In genomic region chr13:53033189-53033943, GRCm38 (mm10) we compare ENCODE assay signal across 13 mouse cellular contexts. TPM values are rescaled to one million over a fixed set of nuclear protein-coding genes. Genes with fewer than 3 reads are reported as not detected.
DNase-seq lines count a peak whose midpoint lies in the region; ATAC-seq lines count a peak whose summit lies in the region.
"Had no signal": no experiment of that assay in that cellular context is flagged by ENCODE, and none has a peak within 500 bp of the region (broad histone marks: within the 10 kb centered on the region; RNA-seq: fewer than 3 reads in every experiment).

No protein-coding gene starts in this region.

- no peak for ATAC-seq in megakaryocyte, adult 5-6 weeks (ENCODE audit: poor library complexity, severe bottlenecking)
- ATAC-seq: forebrain, embryonic 15.5 days had no signal

- 0 out of 2 replicates have a peak, but pooled peaks cover 7% of the 10 kb centered on the region for H3K9me3 ChIP-seq in embryonic facial prominence, embryonic 10.5 days
- no peaks in the 10 kb centered on the region for H3K9me3 ChIP-seq in heart, embryonic 10.5 days
- H3K9me3 ChIP-seq: forebrain, embryonic 15.5 days; limb, embryonic 12.5 days had no signal

- DNase-seq in adrenal gland, adult 2 months: peak; percentile 7
- no peak for DNase-seq in adrenal gland, postnatal 10 days
- peak; percentile 27 for DNase-seq in embryonic facial prominence, embryonic 10.5 days (ENCODE audit: low spot score)
- peak; percentile 92 for DNase-seq in heart, embryonic 10.5 days (ENCODE audit: low spot score)
- peak; percentile 15 for DNase-seq in lung, postnatal 14 days
- no peak for DNase-seq in thymus, postnatal 25 days
- DNase-seq in MN1 (ENCODE audit: low spot score): no peak
- DNase-seq: cerebellum, adult 9-10 months; kidney, adult 18-20 months; right cerebral cortex, postnatal 25 days had no signal

- no peaks in the 10 kb centered on the region for H3K36me3 ChIP-seq in embryonic facial prominence, embryonic 10.5 days (replicated peaks)
- no peaks in the 10 kb centered on the region for H3K36me3 ChIP-seq in heart, embryonic 10.5 days
- H3K36me3 ChIP-seq: forebrain, embryonic 15.5 days; limb, embryonic 12.5 days had no signal

- WGBS in embryonic facial prominence, embryonic 10.5 days: 72% methylated on average over 10 of the region's 10 CpGs
- WGBS in heart, embryonic 10.5 days: 40% methylated on average over 10 of the region's 10 CpGs

- no peak overlapping the region for H3K27ac ChIP-seq in embryonic facial prominence, embryonic 10.5 days (replicated peaks)
- peak overlapping the region; percentile 86 for H3K27ac ChIP-seq in heart, embryonic 10.5 days
- H3K27ac ChIP-seq: forebrain, embryonic 15.5 days; limb, embryonic 12.5 days had no signal

- no peak overlapping the region for H3K4me3 ChIP-seq in embryonic facial prominence, embryonic 10.5 days
- no peak overlapping the region for H3K4me3 ChIP-seq in heart, embryonic 10.5 days
- H3K4me3 ChIP-seq: forebrain, embryonic 15.5 days; limb, embryonic 12.5 days had no signal

- no peaks in the 10 kb centered on the region for H3K27me3 ChIP-seq in embryonic facial prominence, embryonic 10.5 days (replicated peaks; ENCODE audit: low read depth, poor library complexity, severe bottlenecking)
- H3K27me3 ChIP-seq in heart, embryonic 10.5 days (ENCODE audit: insufficient read depth, poor library complexity, severe bottlenecking): no peaks in the 10 kb centered on the region
- H3K27me3 ChIP-seq: forebrain, embryonic 15.5 days; limb, embryonic 12.5 days had no signal

- peaks cover 7% of the 10 kb centered on the region; the same call in 1 of the 2 replicates for H3K4me1 ChIP-seq in embryonic facial prominence, embryonic 10.5 days
- peaks cover 15% of the 10 kb centered on the region for H3K4me1 ChIP-seq in heart, embryonic 10.5 days
- H3K4me1 ChIP-seq: forebrain, embryonic 15.5 days; limb, embryonic 12.5 days had no signal

RNA-seq across cellular contexts. Expression of gene Nfil3, which starts 52.5 kb away (rescaled TPM):
- 10 to 100 TPM; 19.6 to 85.0 TPM for total RNA-seq in adrenal gland, adult 2 months (2021)
- polyA plus RNA-seq in adrenal gland, adult 2 months (2012; rRNA removed): 7.6 TPM in 2 replicates
- 10 to 100 TPM; 23.0 to 83.7 TPM for total RNA-seq in adrenal gland, postnatal 10 days (2021)
- polyA plus RNA-seq in embryonic facial prominence, embryonic 10.5 days (2016; fragmentation: Nextera tagmentation; extraction: Ambion mirVana): 22.8 and 24.5 TPM in 2 replicates
- polyA plus RNA-seq in heart, embryonic 10.5 days (2016; fragmentation: Nextera tagmentation; extraction: Ambion mirVana): 32.7 and 43.1 TPM in 2 replicates
- 43.2 and 59.6 TPM in 2 replicates for total RNA-seq in megakaryocyte, adult 5-6 weeks (2015)
- 43.6 and 53.0 TPM in 2 replicates for total RNA-seq in megakaryocyte, adult 5-6 weeks (2017)

Comparison
In these comparisons a context has a peak if more than half of its experiments do, and no peak if none do; other contexts are left out.
1. DNase-seq: peak in adrenal gland, adult 2 months (single experiment), embryonic facial prominence, embryonic 10.5 days (single experiment), heart, embryonic 10.5 days (single experiment) and lung, postnatal 14 days (single experiment); none in adrenal gland, postnatal 10 days (single experiment), thymus, postnatal 25 days (single experiment) and MN1 (single experiment).